Mouse (Mus musculus): Measurements from ENCODE around the gene Cyp3a11.

DNA sequence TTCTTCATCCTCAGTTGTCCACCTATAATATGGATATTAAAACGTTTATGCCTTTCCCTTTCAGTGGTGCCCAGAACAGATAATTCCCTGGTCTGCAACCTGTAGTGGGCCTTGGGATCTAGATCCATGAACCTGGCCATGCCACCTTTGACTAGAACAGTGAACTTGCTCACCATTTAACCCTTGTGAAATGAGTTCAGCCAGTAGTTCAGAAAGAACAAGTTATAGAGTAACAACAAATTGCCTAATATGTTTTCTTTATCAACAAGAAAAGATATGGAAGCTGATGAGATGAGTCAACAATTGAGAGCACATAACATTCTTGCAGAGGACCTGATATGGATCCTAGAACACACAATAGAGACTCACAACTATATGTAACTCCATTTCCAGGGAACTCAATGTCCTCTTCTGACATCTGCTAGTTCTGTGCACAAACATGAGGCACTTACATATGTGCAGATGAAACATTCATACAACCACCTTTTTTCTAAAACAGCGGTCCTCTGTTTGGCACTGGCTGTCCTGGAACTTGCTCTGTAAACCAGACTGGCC, 20.7 kb upstream of the Cyp3a11 start:
- TF ChIP-seq GATA1 (IDR thresholded peaks at IDR 0.05; ENCODE audit: borderline replicate concordance, low read length) (no peak), FLI1 (IDR thresholded peaks at IDR 0.05; ENCODE audit: low read length) (no peak)
